Mouse (Mus musculus) hematopoietic stem cell, adult 5-6 weeks (primary cell): ENCODE measurements around the gene Slc30a1. TPM values are rescaled to one million over a fixed set of nuclear protein-coding genes. Genes with fewer than 3 reads are reported as not detected.

Source experiments
- ATAC-seq, 2 experiments: fragments of 125-278 bp in 1 of 2; replicated peaks in 1 of 2; 2 replicates each; pipeline ENCODE4 v1.8.0; 2016 to 2017; ENCODE audit warnings: inconsistent platforms in 2 of 2, mild to moderate bottlenecking in 2 of 2, moderate number of reproducible peaks in 2 of 2, low read depth in 1 of 2, moderate TSS enrichment in 1 of 2; ENCODE audit not compliant: low FRiP score in 2 of 2, poor library complexity in 2 of 2, severe bottlenecking in 2 of 2, insufficient read depth in 1 of 2, low TSS enrichment in 1 of 2
- total RNA-seq: library from RNA; stranded (forward); fragments of 172-1452, 232-1000 nt; gene quantifications from 2 replicates; pipeline ENCODE4 v1.2.3, GENCODE M21; 2017

The Slc30a1 gene
- total RNA-seq, 1 experiment from 2014 or later = 6.5 TPM

DNA sequence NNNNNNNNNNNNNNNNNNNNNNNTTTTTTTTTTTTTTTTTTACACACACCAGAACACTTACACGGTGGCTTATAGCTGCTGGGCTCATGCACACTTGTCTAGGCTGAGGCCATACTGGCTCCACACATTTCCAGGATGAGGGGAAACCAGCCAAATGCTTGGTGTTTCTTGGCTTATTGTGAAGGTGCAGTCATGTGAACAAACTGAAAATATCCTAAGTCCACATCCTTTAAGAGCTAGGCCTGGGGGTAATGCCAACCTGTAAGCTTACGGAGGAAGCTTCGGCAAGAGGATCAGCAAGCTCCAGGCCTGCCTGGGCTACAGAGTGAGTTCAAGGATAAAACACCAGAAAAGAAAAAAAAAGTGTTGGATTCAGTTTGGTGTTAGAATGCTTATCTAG, 50.8 kb downstream of the Slc30a1 start:
- ATAC-seq = no peak

DNA sequence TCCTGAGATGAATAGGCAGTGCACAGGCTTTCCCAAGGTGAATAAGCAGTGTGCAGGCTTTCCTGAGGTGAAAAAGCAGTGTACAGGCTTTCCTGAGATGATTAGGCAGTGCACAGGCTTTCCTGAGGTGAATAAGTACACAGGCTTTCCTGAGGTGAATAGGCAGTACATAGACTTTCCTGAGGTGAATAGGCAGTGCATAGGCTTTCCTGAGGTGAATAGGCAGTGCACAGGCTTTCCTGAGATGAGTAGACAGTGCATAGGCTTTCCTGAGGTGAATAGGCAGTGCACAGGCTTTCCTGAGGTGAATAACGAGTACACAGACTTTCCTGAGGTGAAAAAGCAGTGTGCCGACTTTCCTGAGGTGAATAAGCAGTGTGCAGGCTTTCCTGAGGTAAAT, 54.4 kb downstream of the Slc30a1 start:
- ATAC-seq = no peak

Other genes starting within 250 kb of the Slc30a1 start
- 24.0 and 34.2 TPM in 2 replicates for gene Lpgat1, start 188.9 kb upstream of the Slc30a1 start, total RNA-seq
- gene Nek2, start 85.3 kb upstream of the Slc30a1 start, total RNA-seq = 24.4 and 25.0 TPM in 2 replicates
- not detected in 2 replicates for gene Rd3, start 70.6 kb downstream of the Slc30a1 start, total RNA-seq
- 16.1 and 21.1 TPM in 2 replicates for gene Traf5, start 185.8 kb downstream of the Slc30a1 start, total RNA-seq
- gene Rcor3, start 231.3 kb downstream of the Slc30a1 start, total RNA-seq = 19.6 and 26.6 TPM in 2 replicates